Mouse (Mus musculus) embryonic fibroblast, embryonic 13.5 days (primary cell): ENCODE measurements around the gene Col6a3.

Experiments used
- CTCF ChIP-seq: IDR thresholded peaks from 2 replicates; pipeline ENCODE4 v1.5.1; 2011; ENCODE audit warnings: mild to moderate bottlenecking, control low read depth, low read length, moderate library complexity, borderline replicate concordance; ENCODE audit not compliant: insufficient read depth
- POLR2A ChIP-seq: IDR thresholded peaks from 2 replicates; pipeline ENCODE4 v1.6.1; 2011; ENCODE audit warnings: low read depth, mild to moderate bottlenecking, control low read depth, low read length, moderate library complexity

- TF ChIP-seq CTCF (no peak), POLR2A (no peak)
Measured at GRCm38 (mm10) chr1:90830006-90830405, 13.8 kb downstream of the Col6a3 start.
